7 mouse cellular contexts compared by ENCODE assay signal in genomic region chr16:20097711-20098374, GRCm38 (mm10). TPM values are rescaled to one million over a fixed set of nuclear protein-coding genes. Genes with fewer than 3 reads are reported as not detected.
DNase-seq lines count a peak whose midpoint lies in the region; ATAC-seq lines count a peak whose summit lies in the region.

No protein-coding gene starts in this region.

- ATAC-seq in intestine, embryonic 16.5 days: peak; percentile 93
- peak; percentile 88 for ATAC-seq in midbrain, embryonic 11.5 days (ENCODE audit: low FRiP score)

- no peaks in the 10 kb centered on the region for H3K4me1 ChIP-seq in intestine, embryonic 16.5 days (ENCODE audit: control insufficient read depth, insufficient read depth, low read length)
- H3K4me1 ChIP-seq in midbrain, embryonic 11.5 days (ENCODE audit: control insufficient read depth, insufficient read depth, low read length): no peaks in the 10 kb centered on the region; the same call in 1 of the 2 replicates

- H3K9me3 ChIP-seq in intestine, embryonic 16.5 days (ENCODE audit: control insufficient read depth, low read length): no peaks in the 10 kb centered on the region
- H3K9me3 ChIP-seq in midbrain, embryonic 11.5 days (ENCODE audit: control insufficient read depth, low read length): no peaks in the 10 kb centered on the region

- DNase-seq in adrenal gland, adult 18-20 months (ENCODE audit: low spot score in 2 of 2): peak; percentile 88 to 94
- DNase-seq in embryo, embryonic 11 days: peak; percentile 95
- peak; percentile 90 to 95 for DNase-seq in gastrocnemius, postnatal 36 days
- peak; percentile 88 to 90 for DNase-seq in left cerebral cortex, postnatal 36 days (ENCODE audit: low spot score in 2 of 2)
- DNase-seq in midbrain, embryonic 11.5 days (ENCODE audit: low spot score, missing footprints): peak; percentile 97
- DNase-seq in skeletal muscle tissue, adult 2 months (ENCODE audit: low read depth, low spot score): peak; percentile 92

- under 1% methylated on average over 61 of the region's 61 CpGs for WGBS in intestine, embryonic 16.5 days
- WGBS in midbrain, embryonic 11.5 days: under 1% methylated on average over 60 of the region's 61 CpGs

- H3K27ac ChIP-seq in intestine, embryonic 16.5 days (ENCODE audit: low read length): peak overlapping the region; percentile 99
- H3K27ac ChIP-seq in midbrain, embryonic 11.5 days (ENCODE audit: low read depth, low read length): peak overlapping the region; percentile 97

- peak overlapping the region; percentile 95 for H3K9ac ChIP-seq in intestine, embryonic 16.5 days (ENCODE audit: low read depth, low read length)
- peak overlapping the region; percentile 96 for H3K9ac ChIP-seq in midbrain, embryonic 11.5 days (ENCODE audit: low read length)

- H3K27me3 ChIP-seq in intestine, embryonic 16.5 days (replicated peaks; ENCODE audit: control insufficient read depth, insufficient read depth, low read length): no peaks in the 10 kb centered on the region
- no peaks in the 10 kb centered on the region for H3K27me3 ChIP-seq in midbrain, embryonic 11.5 days (ENCODE audit: control insufficient read depth, insufficient read depth, low read length)

- H3K4me3 ChIP-seq in intestine, embryonic 16.5 days (ENCODE audit: low read length): peak overlapping the region; percentile 95
- H3K4me3 ChIP-seq in midbrain, embryonic 11.5 days (ENCODE audit: low read depth, low read length): peak overlapping the region; percentile 89

- intact Hi-C loops in gastrocnemius, postnatal 36 days (cut with DNase I): loop anchor here (10.0 kb wide), 1 partner anchor 213 kb away; no protein-coding TSS in a partner anchor
- intact Hi-C loops in left cerebral cortex, postnatal 36 days (cut with DNase I): loop anchor here (5.0 to 10.0 kb wide), 2 partner anchors 44 to 213 kb away; partner anchors contain the start of gene Yeats2

- 0 out of 2 replicates have a peak, but pooled peaks cover 5% of the 10 kb centered on the region for H3K36me3 ChIP-seq in intestine, embryonic 16.5 days (ENCODE audit: control insufficient read depth, insufficient read depth, low read length)
- no peaks in the 10 kb centered on the region for H3K36me3 ChIP-seq in midbrain, embryonic 11.5 days (ENCODE audit: control insufficient read depth, insufficient read depth, low read length)

- peak overlapping the region; percentile 56 for H3K4me2 ChIP-seq in intestine, embryonic 16.5 days (ENCODE audit: low read depth, low read length)
- H3K4me2 ChIP-seq in midbrain, embryonic 11.5 days: peak overlapping the region; percentile 54

RNA-seq across cellular contexts. Expression of gene Klhl24, which starts 0.5 kb away (rescaled TPM):
- total RNA-seq in adrenal gland, adult 18-20 months (2021): 10 to 100 TPM; 50.1 to 53.9 TPM
- total RNA-seq in gastrocnemius, postnatal 36 days (2021): 100 to 1,000 TPM; 161 to 207 TPM
- 15.3 and 16.4 TPM in 2 replicates for polyA plus RNA-seq in intestine, embryonic 16.5 days (2015; fragmentation: Nextera tagmentation; extraction: Ambion mirVana)
- total RNA-seq in left cerebral cortex, postnatal 36 days (2021): 10 to 100 TPM; 72.7 to 93.4 TPM
- 41.3 and 47.0 TPM in 2 replicates for polyA plus RNA-seq in midbrain, embryonic 11.5 days (2014; fragmentation: Nextera tagmentation; extraction: Ambion mirVana)

RNA-seq across cellular contexts. Expression of gene Yeats2, which starts 43.0 kb away (rescaled TPM):
- total RNA-seq in adrenal gland, adult 18-20 months (2021): 10 to 100 TPM; 17.1 to 25.6 TPM
- 1 to 10 TPM; 5.4 to 7.6 TPM for total RNA-seq in gastrocnemius, postnatal 36 days (2021)
- 15.2 and 15.5 TPM in 2 replicates for polyA plus RNA-seq in intestine, embryonic 16.5 days (2015; fragmentation: Nextera tagmentation; extraction: Ambion mirVana)
- total RNA-seq in left cerebral cortex, postnatal 36 days (2021): 10 to 100 TPM; 28.9 to 41.3 TPM
- polyA plus RNA-seq in midbrain, embryonic 11.5 days (2014; fragmentation: Nextera tagmentation; extraction: Ambion mirVana): 31.4 and 33.8 TPM in 2 replicates

Comparison
In these comparisons a context has a peak if more than half of its experiments do, and no peak if none do; other contexts are left out.
1. Peak in every context shown above with its lines: DNase-seq, ATAC-seq, H3K4me3 ChIP-seq and H3K27ac ChIP-seq.